Mouse (Mus musculus) embryonic facial prominence, embryonic 11.5 days (tissue): Measurements from ENCODE around the gene 4930579F01Rik. TPM values are rescaled to one million over a fixed set of nuclear protein-coding genes. Genes with fewer than 3 reads are reported as not detected.
A peak's percentile ranks its signal among the peaks of the same experiment; 100 is the strongest.

ENCODE experiments used
- ATAC-seq: fragments of 200-750 bp; cut with Nextera tagmentation; replicated peaks from 2 replicates; pipeline ENCODE4 v1.8.0; 2017; ENCODE audit warnings: low read depth; ENCODE audit not compliant: insufficient number of reproducible peaks, low FRiP score, low TSS enrichment
- DNase-seq: peaks from one replicate; pipeline ENCODE4 v3.0.0-alpha.2; 2015; ENCODE audit warnings: low spot score
- H3K27ac ChIP-seq: fragments of 300-500 bp; sonication (generic); replicated peaks from 2 replicates; pipeline ENCODE4 v1.5.1; 2014; ENCODE audit warnings: mild to moderate bottlenecking, low read depth, low read length, control low read depth
- H3K27me3 ChIP-seq: fragments of 300-500 bp; sonication (generic); 2 replicates; pipeline ENCODE4 v1.6.1; 2014; ENCODE audit warnings: mild to moderate bottlenecking, low read length, moderate library complexity, mixed read lengths; ENCODE audit not compliant: control insufficient read depth, insufficient read depth
- H3K36me3 ChIP-seq: fragments of 300-500 bp; sonication (generic); replicated peaks from 2 replicates; pipeline ENCODE4 v1.6.1; 2014; ENCODE audit warnings: low read depth, mild to moderate bottlenecking, low read length, moderate library complexity, mixed read lengths; ENCODE audit not compliant: control insufficient read depth, insufficient read depth
- H3K4me1 ChIP-seq: fragments of 300-500 bp; sonication (generic); 2 replicates; pipeline ENCODE4 v1.6.1; 2014; ENCODE audit warnings: low read length, mixed read lengths; ENCODE audit not compliant: control insufficient read depth, insufficient read depth
- H3K4me2 ChIP-seq: fragments of 300-500 bp; sonication (generic); 2 replicates; pipeline ENCODE4 v1.6.1; 2014; ENCODE audit warnings: low read depth, mild to moderate bottlenecking, control low read depth, low read length, moderate library complexity
- H3K4me3 ChIP-seq: fragments of 300-500 bp; sonication (generic); 2 replicates; pipeline ENCODE4 v1.5.1; 2014; ENCODE audit warnings: low read depth, low read length, control low read depth
- H3K9ac ChIP-seq: fragments of 300-500 bp; sonication (generic); replicated peaks from 2 replicates; pipeline ENCODE4 v1.6.1; 2014; ENCODE audit warnings: mild to moderate bottlenecking, control low read depth, low read length
- H3K9me3 ChIP-seq: fragments of 300-500 bp; sonication (generic); replicated peaks from 2 replicates; pipeline ENCODE4 v1.6.1; 2016; ENCODE audit warnings: mild to moderate bottlenecking, low read length, inconsistent platforms, mixed read lengths; ENCODE audit not compliant: control insufficient read depth
- WGBS: fragments of 180-500 bp; shearing (Covaris S2); extraction: QIAGEN DNeasy Blood & Tissue Kit; methylation state at CpG from one replicate; pipeline ENCODE4 v1.1.7; 2014; 5-methylcytosine and 5-hydroxymethylcytosine counted together
- polyA plus RNA-seq: library from polyadenylated mRNA; unstranded; fragments of >200 nt; fragmentation: Nextera tagmentation; extraction: Ambion mirVana; gene quantifications from 2 replicates; pipeline ENCODE4 v1.2.1, GENCODE M21; 2014

Gene 4930579F01Rik
- polyA plus RNA-seq, 1 experiment from 2014 or later: not detected

GRCm38 (mm10) chr3:138185995-138186930 is 7.4 kb downstream of the 4930579F01Rik start:
- ATAC-seq: 0 out of 2 replicates have a peak, but pooled peaks have one; percentile 34
- Histone ChIP-seq H3K36me3 (no peaks in the 10 kb centered on the region), H3K27me3 (no peaks in the 10 kb centered on the region), H3K27ac (no peak overlapping the region), H3K4me3 (no peak overlapping the region), H3K4me2 (no peak overlapping the region), H3K9me3 (no peaks in the 10 kb centered on the region), H3K4me1 (no peaks in the 10 kb centered on the region), H3K9ac (no peak overlapping the region)
- 88% methylated on average over 26 of the region's 26 CpGs for WGBS
- DNase-seq: peak; percentile 19

GRCm38 (mm10) chr3:138185290-138185689 is 8.3 kb downstream of the 4930579F01Rik start:
- ATAC-seq (no peak), DNase-seq (peak; percentile 6)
- Histone ChIP-seq H3K27ac (no peak overlapping the region), H3K27me3 (no peaks in the 10 kb centered on the region), H3K4me2 (no peak overlapping the region), H3K36me3 (no peaks in the 10 kb centered on the region), H3K9ac (no peak overlapping the region), H3K4me3 (no peak overlapping the region), H3K9me3 (no peaks in the 10 kb centered on the region), H3K4me1 (no peaks in the 10 kb centered on the region)
- WGBS: 71% methylated on average over 4 of the region's 4 CpGs

- Histone ChIP-seq H3K27ac (no peak overlapping the region), H3K27me3 (no peaks in the 10 kb centered on the region), H3K9me3 (no peaks in the 10 kb centered on the region), H3K4me3 (no peak overlapping the region), H3K4me2 (no peak overlapping the region), H3K36me3 (no peaks in the 10 kb centered on the region), H3K9ac (no peak overlapping the region), H3K4me1 (no peaks in the 10 kb centered on the region)
- 93% methylated on average over 7 of the region's 7 CpGs for whole genome bisulfite sequencing
- DNase-seq (no peak), ATAC-seq (no peak)
These were observed 10.3 kb downstream of the 4930579F01Rik start for GRCm38 (mm10) chr3:138183371-138183770.

- ATAC-seq (no peak), DNase-seq (no peak)
- Histone ChIP-seq H3K4me2 (no peak overlapping the region), H3K9ac (no peak overlapping the region), H3K27me3 (no peaks in the 10 kb centered on the region), H3K4me1 (no peaks in the 10 kb centered on the region), H3K4me3 (no peak overlapping the region), H3K9me3 (no peaks in the 10 kb centered on the region), H3K27ac (no peak overlapping the region), H3K36me3 (no peaks in the 10 kb centered on the region)
- 83% methylated on average over 2 of the region's 2 CpGs for WGBS
These were observed 11.6 kb downstream of the 4930579F01Rik start for GRCm38 (mm10) chr3:138182019-138182418.

- 83% methylated on average over 6 of the region's 6 CpGs for WGBS
- no peaks in the 10 kb centered on the region for H3K27me3 ChIP-seq
- no peak overlapping the region for H3K9ac ChIP-seq
- H3K36me3 ChIP-seq: no peaks in the 10 kb centered on the region
- H3K9me3 ChIP-seq: no peaks in the 10 kb centered on the region
- H3K27ac ChIP-seq: no peak overlapping the region
- DNase-seq (no peak), ATAC-seq (no peak)
- H3K4me1 ChIP-seq: no peaks in the 10 kb centered on the region
- no peak overlapping the region for H3K4me3 ChIP-seq
- no peak overlapping the region for H3K4me2 ChIP-seq
These were observed 18.1 kb downstream of the 4930579F01Rik start for GRCm38 (mm10) chr3:138175551-138175950.

DNA sequence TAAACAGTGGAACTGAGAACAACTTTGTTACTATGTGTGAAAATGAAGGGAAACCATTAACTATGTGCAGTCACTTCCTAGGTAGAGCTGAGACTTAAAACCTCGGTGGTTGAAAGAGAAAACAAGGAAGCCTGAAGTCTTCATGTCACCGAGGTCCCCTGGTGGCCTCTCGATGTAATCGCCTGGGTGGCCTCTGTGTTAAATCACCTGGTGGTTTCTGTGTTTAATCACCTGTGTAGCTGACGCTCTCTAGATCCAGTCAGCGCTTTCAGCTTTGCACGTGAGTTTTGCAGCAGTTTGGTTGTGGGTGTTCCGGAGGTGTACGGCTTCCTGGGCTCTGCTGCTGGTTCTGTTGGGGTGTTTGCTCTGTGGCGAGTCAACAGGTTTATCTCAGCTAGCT is 20.3 kb downstream of the 4930579F01Rik start:
- DNase-seq: no peak
- Histone ChIP-seq H3K4me1 (no peaks in the 10 kb centered on the region), H3K4me2 (no peak overlapping the region), H3K27me3 (no peaks in the 10 kb centered on the region), H3K4me3 (no peak overlapping the region), H3K36me3 (no peaks in the 10 kb centered on the region), H3K9ac (no peak overlapping the region), H3K27ac (no peak overlapping the region), H3K9me3 (no peaks in the 10 kb centered on the region)
- ATAC-seq: no peak
- WGBS: 76% methylated on average over 10 of the region's 10 CpGs

- Histone ChIP-seq H3K27ac (no peak overlapping the region), H3K9ac (no peak overlapping the region), H3K4me1 (no peaks in the 10 kb centered on the region), H3K4me2 (no peak overlapping the region), H3K9me3 (no peaks in the 10 kb centered on the region), H3K36me3 (no peaks in the 10 kb centered on the region), H3K27me3 (no peaks in the 10 kb centered on the region), H3K4me3 (no peak overlapping the region)
- peak; percentile 8 for DNase-seq
- ATAC-seq: no peak
- 63% methylated on average over 4 of the region's 4 CpGs for WGBS
These were observed 31.0 kb downstream of the 4930579F01Rik start for GRCm38 (mm10) chr3:138162553-138163183.

GRCm38 (mm10) chr3:138161623-138162022 is 32.0 kb downstream of the 4930579F01Rik start:
- Histone ChIP-seq H3K9me3 (no peaks in the 10 kb centered on the region), H3K4me2 (no peak overlapping the region), H3K27me3 (no peaks in the 10 kb centered on the region), H3K4me3 (no peak overlapping the region), H3K9ac (no peak overlapping the region), H3K4me1 (no peaks in the 10 kb centered on the region), H3K27ac (no peak overlapping the region), H3K36me3 (no peaks in the 10 kb centered on the region)
- WGBS: 84% methylated on average over 10 of the region's 10 CpGs
- ATAC-seq: no peak
- no peak for DNase-seq
